17 mouse cellular contexts compared by ENCODE assay signal in the genomic region with DNA sequence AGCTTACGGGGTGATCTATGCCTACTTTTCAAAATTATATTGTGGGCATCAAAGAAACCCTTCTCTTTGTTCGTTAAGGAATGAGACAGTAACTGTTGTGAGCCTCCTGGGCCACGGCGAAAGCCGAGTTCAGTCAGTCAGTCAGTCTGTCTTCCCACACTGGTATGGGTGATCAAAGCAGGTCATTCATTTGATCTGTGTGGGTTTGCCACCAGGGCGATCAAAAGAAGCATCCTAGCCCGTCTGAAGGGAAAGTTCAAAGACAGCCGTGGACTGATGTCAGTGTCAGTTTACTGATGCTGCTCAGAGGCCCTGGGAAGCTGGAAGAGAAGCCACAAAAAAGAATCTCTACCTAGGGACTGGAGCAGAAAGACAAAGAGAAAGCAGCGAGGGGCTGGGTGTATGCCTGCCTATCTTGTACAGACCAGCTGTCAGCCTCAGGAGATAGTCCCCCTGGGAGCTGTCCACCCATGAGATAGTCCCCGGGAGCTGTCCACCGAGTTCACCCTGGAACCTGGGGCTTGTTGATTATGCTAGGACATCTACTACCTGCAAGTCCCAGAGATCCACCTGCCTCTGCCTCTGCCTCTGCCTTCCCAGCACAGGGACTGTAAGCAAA. TPM values are rescaled to one million over a fixed set of nuclear protein-coding genes. Genes with fewer than 3 reads are reported as not detected.
DNase-seq lines count a peak whose midpoint lies in the region; ATAC-seq and TF ChIP-seq lines count a peak whose summit lies in the region.
"Had no signal": no experiment of that assay in that cellular context is flagged by ENCODE, and none has a peak within 500 bp of the region (broad histone marks: within the 10 kb centered on the region; RNA-seq: fewer than 3 reads in every experiment).

No protein-coding gene starts in this region.

- ATAC-seq in kidney, postnatal 0 days (replicated peaks; ENCODE audit: low FRiP score, low read depth), result no peak
- peak; percentile 69; the same call in 1 of the 2 replicates for ATAC-seq in liver, embryonic 14.5 days (ENCODE audit: insufficient read depth)
- ATAC-seq: forebrain, embryonic 15.5 days had no signal

- TF ChIP-seq POLR2A in myocyte (IDR thresholded peaks at IDR 0.05; ENCODE audit: insufficient read length, low read depth), result no peak

- peak; percentile 18 for DNase-seq in kidney, postnatal 0 days (ENCODE audit: low spot score)
- no peak for DNase-seq in kidney, adult 9 months
- peak; percentile 29 for DNase-seq in brain, adult 2 months (ENCODE audit: low read depth, low spot score)
- DNase-seq in liver, embryonic 14.5 days (ENCODE audit: low read depth in 3 of 3, low spot score in 3 of 3), result peak in 2 of 3 experiments; percentile 20 to 26
- DNase-seq in urinary bladder, postnatal 14 days (ENCODE audit: low spot score), result no peak
- DNase-seq in urinary bladder, adult 2 months (ENCODE audit: low spot score), result no peak
- DNase-seq: adrenal gland, postnatal 25 days; cerebellum, postnatal 14 days; heart, adult 11 months; kidney, adult 2 months; lung, postnatal 14 days; thymus, postnatal 4 days had no signal

- H3K9me3 ChIP-seq in kidney, postnatal 0 days (replicated peaks; ENCODE audit: low read length), result no peaks in the 10 kb centered on the region
- H3K9me3 ChIP-seq in liver, embryonic 14.5 days (ENCODE audit: control insufficient read depth, low read length), result no peaks in the 10 kb centered on the region
- H3K9me3 ChIP-seq: embryonic facial prominence, embryonic 10.5 days; forebrain, embryonic 15.5 days; limb, embryonic 15.5 days had no signal

- TF ChIP-seq EP300 in liver, embryonic 14.5 days (IDR thresholded peaks at IDR 0.05; ENCODE audit: low read depth), result peak; percentile 54; the same call in 1 of the 2 replicates

- no peaks in the 10 kb centered on the region for H3K79me2 ChIP-seq in myocyte (ENCODE audit: control insufficient read depth, insufficient read depth)

- no peak overlapping the region for H3ac ChIP-seq in myocyte (ENCODE audit: control insufficient read depth, insufficient read length)

- no peaks in the 10 kb centered on the region for H3K27me3 ChIP-seq in kidney, postnatal 0 days (ENCODE audit: insufficient read depth, low read length)
- H3K27me3 ChIP-seq in liver, embryonic 14.5 days (ENCODE audit: control insufficient read depth, insufficient read depth, low read length), result no peaks in the 10 kb centered on the region
- no peaks in the 10 kb centered on the region for H3K27me3 ChIP-seq in myocyte (ENCODE audit: control insufficient read depth, insufficient read depth, insufficient read length)
- H3K27me3 ChIP-seq: forebrain, embryonic 15.5 days; limb, embryonic 15.5 days had no signal

- no peak for TF ChIP-seq CTCF in kidney, postnatal 0 days (IDR thresholded peaks at IDR 0.05; ENCODE audit: low read depth)
- no peak for TF ChIP-seq CTCF in liver, embryonic 14.5 days (IDR thresholded peaks at IDR 0.05; ENCODE audit: low read depth)

- 24% methylated on average over 11 of the region's 11 CpGs for WGBS in kidney, postnatal 0 days
- 41% methylated on average over 11 of the region's 11 CpGs for WGBS in liver, embryonic 14.5 days (ENCODE audit: insufficient replicate concordance)

- H3K36me3 ChIP-seq in kidney, postnatal 0 days (ENCODE audit: insufficient read depth, low read length), result no peaks in the 10 kb centered on the region
- no peaks in the 10 kb centered on the region for H3K36me3 ChIP-seq in liver, embryonic 14.5 days (replicated peaks; ENCODE audit: control insufficient read depth, insufficient read depth, low read depth)
- no peaks in the 10 kb centered on the region for H3K36me3 ChIP-seq in myocyte (ENCODE audit: control insufficient read depth, insufficient read depth)
- H3K36me3 ChIP-seq: embryonic facial prominence, embryonic 10.5 days; forebrain, embryonic 15.5 days; limb, embryonic 15.5 days had no signal

- no peak overlapping the region for H3K4me2 ChIP-seq in kidney, postnatal 0 days (ENCODE audit: low read length)
- no peak overlapping the region for H3K4me2 ChIP-seq in liver, embryonic 14.5 days (ENCODE audit: low read depth)
- H3K4me2 ChIP-seq in myocyte (ENCODE audit: low read depth), result no peak overlapping the region
- H3K4me2 ChIP-seq: forebrain, embryonic 15.5 days; limb, embryonic 15.5 days had no signal

- H3K4me1 ChIP-seq in kidney, postnatal 0 days (replicated peaks; ENCODE audit: insufficient read depth, low read length), result no peaks in the 10 kb centered on the region
- peaks cover 0 to 35% of the 10 kb centered on the region in 2 experiments; a peak in 3 of 4 replicates for H3K4me1 ChIP-seq in liver, embryonic 14.5 days (replicated peaks; ENCODE audit: control insufficient read depth in 2 of 2, insufficient read depth in 2 of 2, low read length in 1 of 2)
- H3K4me1 ChIP-seq: embryonic facial prominence, embryonic 10.5 days; forebrain, embryonic 15.5 days; limb, embryonic 15.5 days had no signal

- no peak overlapping the region for H3K27ac ChIP-seq in kidney, postnatal 0 days
- H3K27ac ChIP-seq in liver, embryonic 14.5 days, result no peak overlapping the region
- H3K27ac ChIP-seq: embryonic facial prominence, embryonic 10.5 days; forebrain, embryonic 15.5 days; limb, embryonic 15.5 days had no signal

- H3K9ac ChIP-seq in kidney, postnatal 0 days (ENCODE audit: low read depth, low read length), result no peak overlapping the region
- H3K9ac ChIP-seq in liver, embryonic 14.5 days (replicated peaks), result no peak overlapping the region
- H3K9ac ChIP-seq: forebrain, embryonic 15.5 days; limb, embryonic 15.5 days had no signal

- H3K4me3 ChIP-seq in kidney, postnatal 0 days (replicated peaks; ENCODE audit: low read depth, low read length), result no peak overlapping the region
- H3K4me3 ChIP-seq in liver, embryonic 14.5 days (ENCODE audit: insufficient read depth in 1 of 2, low read depth in 2 of 2, low read length in 2 of 2), result no peak overlapping the region
- H3K4me3 ChIP-seq in myocyte, result no peak overlapping the region
- H3K4me3 ChIP-seq: embryonic facial prominence, embryonic 10.5 days; erythroblast, embryonic 14.5 days; forebrain, embryonic 15.5 days; limb, embryonic 15.5 days had no signal

TF ChIP-seq in myocyte, 11 proteins besides CTCF, POLR2A, EP300 and RAD21:
- TF ChIP-seq MAX (IDR thresholded peaks at IDR 0.05; ENCODE audit: low read depth) (no peak), MYOG (IDR thresholded peaks at IDR 0.05; ENCODE audit: control insufficient read depth in 1 of 3, insufficient read depth in 1 of 3, insufficient read length in 2 of 3, low read depth in 2 of 3) (peak in 1 of 3 experiments; percentile 15), CEBPB (IDR thresholded peaks at IDR 0.05; ENCODE audit: insufficient read depth, poor library complexity, severe bottlenecking) (no peak), USF1 (IDR thresholded peaks at IDR 0.05; ENCODE audit: low read depth) (no peak), MYOD1 (IDR thresholded peaks at IDR 0.05; ENCODE audit: control insufficient read depth in 1 of 3, insufficient read length in 2 of 3, low read depth in 2 of 3) (no peak), E2F4 (IDR thresholded peaks at IDR 0.05; ENCODE audit: insufficient read depth) (no peak), TCF3 (IDR thresholded peaks at IDR 0.05; ENCODE audit: insufficient read length, low read depth) (no peak), TCF12 (IDR thresholded peaks at IDR 0.05; ENCODE audit: insufficient read depth, poor library complexity, severe bottlenecking) (no peak), POLR2AphosphoS2 (IDR thresholded peaks at IDR 0.05; ENCODE audit: insufficient read length, low read depth) (no peak), SRF (IDR thresholded peaks at IDR 0.05; ENCODE audit: control insufficient read depth, insufficient read length, low read depth) (no peak), REST (IDR thresholded peaks at IDR 0.05; ENCODE audit: insufficient read depth, insufficient read length) (peak; percentile 43)

RNA-seq across cellular contexts. Expression of a gene that starts 34.2 kb away (rescaled TPM):
- polyA plus RNA-seq in kidney, postnatal 0 days (2015; fragmentation: Nextera tagmentation; extraction: Ambion mirVana), result 3.3 and 3.8 TPM in 2 replicates
- polyA plus RNA-seq in liver, embryonic 14.5 days (2012; rRNA removed), result 3.4 and 4.3 TPM in 2 replicates
- 4.2 and 4.3 TPM in 2 replicates for polyA plus RNA-seq in liver, embryonic 14.5 days (2014; fragmentation: Nextera tagmentation; extraction: Ambion mirVana)
- 0.42 TPM for polyA plus RNA-seq in myocyte (2012; fragmentation: generic; extraction: Trizol)
- polyA plus RNA-seq in urinary bladder, adult 2 months (2012; rRNA removed), result 4.1 and 5.0 TPM in 2 replicates

Comparison
In these comparisons a context has a peak if more than half of its experiments do, and no peak if none do; other contexts are left out.
1. DNase-seq: peak in kidney, postnatal 0 days (single experiment), brain, adult 2 months (single experiment) and liver, embryonic 14.5 days (2 of 3); none in kidney, adult 9 months (single experiment), urinary bladder, postnatal 14 days (single experiment) and urinary bladder, adult 2 months (single experiment).